Mouse (Mus musculus) ovary, adult 10 weeks (tissue): ENCODE measurements around the gene Dut. TPM values are rescaled to one million over a fixed set of nuclear protein-coding genes. Genes with fewer than 3 reads are reported as not detected.

ENCODE experiments used
- polyA plus RNA-seq: library from polyadenylated mRNA; stranded (reverse); fragments of 350-450 nt; fragmentation: Illumina TruSeq; extraction: RNeasy Lipid Tissue Mini Kit (QIAGEN cat#74804); gene quantifications from one replicate; pipeline ENCODE4 v1.2.3, GENCODE M21; 2014

Dut gene
- polyA plus RNA-seq = 37.8 TPM

GRCm38 (mm10) chr2:125247108-125247961 lies at the start of gene Dut:
Dut (plus strand) TSS chr2:125247190.

Other genes starting within 250 kb of the Dut start
- gene Slc24a5, start 179.1 kb upstream of the Dut start, polyA plus RNA-seq = 28.3 TPM
- gene Myef2, start 123.5 kb upstream of the Dut start, polyA plus RNA-seq = 224 TPM
- not detected for gene Ctxn2, start 110.5 kb upstream of the Dut start, polyA plus RNA-seq
- gene Slc12a1, start 94.7 kb upstream of the Dut start, polyA plus RNA-seq = not detected